Mouse (Mus musculus): ENCODE measurements at regions not wholly inside any gene's neighbourhood (a gene's known extent, or its start where the extent isn't known, plus 50 kb on each side); places are given as distances from the start of the nearest gene placed in this dataset.
A peak's percentile ranks its signal among the peaks of the same experiment; 100 is the strongest.
"Not testable (repeated sequence)": the region's sequence is repeated elsewhere in the genome, so short reads cannot be mapped to it uniquely, and the experiment has no call there.

- 0 out of 2 replicates have a peak, but pooled peaks have one; percentile 17 for ATAC-seq (ENCODE audit: low FRiP score, low read depth)
Observed at GRCm38 (mm10) chr11:48657851-48658250, 142.3 kb upstream of the Rack1 start.

GRCm38 (mm10) chr11:48661641-48662040 is 138.5 kb upstream of the Rack1 start:
- Histone ChIP-seq H3K4me1 (no peaks in the 10 kb centered on the region), H3K36me3 (no peaks in the 10 kb centered on the region), H3K4me3 (no peak overlapping the region), H3K9me3 (no peaks in the 10 kb centered on the region), H3K27ac (no peak overlapping the region), H3K9ac (no peak overlapping the region), H3K27me3 (replicated peaks) (no peaks in the 10 kb centered on the region), H3K4me2 (replicated peaks) (no peak overlapping the region)
- ATAC-seq (ENCODE audit: low FRiP score, low read depth), result no peak
- 67% methylated on average over 4 of the region's 4 CpGs for WGBS

More at GRCm38 (mm10) chr11:48657851-48658250, 142.3 kb upstream of the Rack1 start:
- no peaks in the 10 kb centered on the region for H3K36me3 ChIP-seq
- no peak overlapping the region for H3K4me3 ChIP-seq
- no peaks in the 10 kb centered on the region for H3K27me3 ChIP-seq (replicated peaks)
- no peaks in the 10 kb centered on the region for H3K4me1 ChIP-seq
- H3K27ac ChIP-seq, result no peak overlapping the region
- no peak overlapping the region for H3K9ac ChIP-seq
- WGBS, result 63% methylated on average over 5 of the region's 5 CpGs
- H3K4me2 ChIP-seq (replicated peaks), result no peak overlapping the region
- H3K9me3 ChIP-seq, result no peaks in the 10 kb centered on the region

- H3K9ac ChIP-seq, result no peak overlapping the region
- H3K4me2 ChIP-seq (replicated peaks), result no peak overlapping the region
- no peaks in the 10 kb centered on the region for H3K36me3 ChIP-seq
- H3K4me1 ChIP-seq, result no peaks in the 10 kb centered on the region
- H3K27me3 ChIP-seq (replicated peaks), result no peaks in the 10 kb centered on the region
- H3K27ac ChIP-seq, result no peak overlapping the region
- H3K9me3 ChIP-seq, result no peaks in the 10 kb centered on the region
- ATAC-seq (ENCODE audit: low FRiP score, low read depth), result 0 out of 2 replicates have a peak, but pooled peaks have one; percentile 21
- WGBS, result 73% methylated on average over 3 of the region's 3 CpGs
- no peak overlapping the region for H3K4me3 ChIP-seq
Observed at GRCm38 (mm10) chr11:48684781-48685314, 115.3 kb upstream of the Rack1 start.

GRCm38 (mm10) chr11:48690070-48690469 is 110.1 kb upstream of the Rack1 start:
- H3K9me3 ChIP-seq, result no peaks in the 10 kb centered on the region
- H3K4me1 ChIP-seq, result no peaks in the 10 kb centered on the region
- no peak overlapping the region for H3K9ac ChIP-seq
- no peak overlapping the region for H3K4me3 ChIP-seq
- H3K4me2 ChIP-seq (replicated peaks), result no peak overlapping the region
- no peaks in the 10 kb centered on the region for H3K27me3 ChIP-seq (replicated peaks)
- ATAC-seq (ENCODE audit: low FRiP score, low read depth), result no peak
- no peak overlapping the region for H3K27ac ChIP-seq
- no peaks in the 10 kb centered on the region for H3K36me3 ChIP-seq
- WGBS, result 70% methylated on average over 4 of the region's 4 CpGs

GRCm38 (mm10) chr11:48696352-48696751 is 103.8 kb upstream of the Rack1 start:
- H3K27ac ChIP-seq, result no peak overlapping the region
- no peaks in the 10 kb centered on the region for H3K36me3 ChIP-seq
- no peak overlapping the region for H3K9ac ChIP-seq
- H3K9me3 ChIP-seq, result no peaks in the 10 kb centered on the region
- no peaks in the 10 kb centered on the region for H3K4me1 ChIP-seq
- no peaks in the 10 kb centered on the region for H3K27me3 ChIP-seq (replicated peaks)
- H3K4me3 ChIP-seq, result no peak overlapping the region
- ATAC-seq (ENCODE audit: low FRiP score, low read depth), result no peak
- WGBS, result 78% methylated on average over 2 of the region's 2 CpGs
- H3K4me2 ChIP-seq (replicated peaks), result no peak overlapping the region

GRCm38 (mm10) chr11:48697191-48697590 is 102.9 kb upstream of the Rack1 start:
- no peaks in the 10 kb centered on the region for H3K36me3 ChIP-seq
- H3K9ac ChIP-seq, result no peak overlapping the region

GRCm38 (mm10) chr11:48707192-48707591 is 92.9 kb upstream of the Rack1 start:
- no peak for ATAC-seq (ENCODE audit: low FRiP score, low read depth)
- H3K27me3 ChIP-seq (replicated peaks), result no peaks in the 10 kb centered on the region
- WGBS, result 69% methylated on average over 2 of the region's 2 CpGs

More at GRCm38 (mm10) chr11:48697191-48697590, 102.9 kb upstream of the Rack1 start:
- Histone ChIP-seq H3K27me3 (replicated peaks) (no peaks in the 10 kb centered on the region), H3K4me2 (replicated peaks) (no peak overlapping the region), H3K4me1 (no peaks in the 10 kb centered on the region), H3K27ac (no peak overlapping the region), H3K4me3 (no peak overlapping the region), H3K9me3 (no peaks in the 10 kb centered on the region)
- no peak for ATAC-seq (ENCODE audit: low FRiP score, low read depth)

GRCm38 (mm10) chr11:48710972-48711371 is 89.2 kb upstream of the Rack1 start:
- Histone ChIP-seq H3K36me3 (no peaks in the 10 kb centered on the region), H3K4me3 (no peak overlapping the region), H3K9ac (no peak overlapping the region), H3K4me1 (no peaks in the 10 kb centered on the region), H3K27ac (no peak overlapping the region), H3K9me3 (no peaks in the 10 kb centered on the region), H3K27me3 (replicated peaks) (no peaks in the 10 kb centered on the region), H3K4me2 (replicated peaks) (no peak overlapping the region)
- 91% methylated on average over 4 of the region's 4 CpGs for WGBS
- ATAC-seq (ENCODE audit: low FRiP score, low read depth), result no peak

More at GRCm38 (mm10) chr11:48707192-48707591, 92.9 kb upstream of the Rack1 start:
- Histone ChIP-seq H3K27ac (no peak overlapping the region), H3K4me2 (replicated peaks) (no peak overlapping the region), H3K9ac (no peak overlapping the region), H3K4me1 (no peaks in the 10 kb centered on the region), H3K4me3 (no peak overlapping the region), H3K36me3 (no peaks in the 10 kb centered on the region), H3K9me3 (no peaks in the 10 kb centered on the region)

GRCm38 (mm10) chr11:48724068-48724467 is 76.1 kb upstream of the Rack1 start:
- H3K27ac ChIP-seq, result no peak overlapping the region
- H3K27me3 ChIP-seq (replicated peaks), result no peaks in the 10 kb centered on the region
- ATAC-seq (ENCODE audit: low FRiP score, low read depth), result no peak
- no peaks in the 10 kb centered on the region for H3K9me3 ChIP-seq
- H3K9ac ChIP-seq, result no peak overlapping the region
- H3K4me3 ChIP-seq, result no peak overlapping the region
- no peak overlapping the region for H3K4me2 ChIP-seq (replicated peaks)
- H3K36me3 ChIP-seq, result no peaks in the 10 kb centered on the region
- no peaks in the 10 kb centered on the region for H3K4me1 ChIP-seq

GRCm38 (mm10) chr11:48730826-48731225 is 69.3 kb upstream of the Rack1 start:
- not testable (repeated sequence) for H3K9me3 ChIP-seq; H3K9ac ChIP-seq; H3K27me3 ChIP-seq (replicated peaks); H3K4me1 ChIP-seq; H3K36me3 ChIP-seq; H3K27ac ChIP-seq; H3K4me2 ChIP-seq (replicated peaks); H3K4me3 ChIP-seq; ATAC-seq (ENCODE audit: low FRiP score, low read depth)
- WGBS, result 80% methylated on average over 4 of the region's 4 CpGs

- Histone ChIP-seq H3K27me3 (replicated peaks) (no peaks in the 10 kb centered on the region), H3K9me3 (no peaks in the 10 kb centered on the region), H3K9ac (no peak overlapping the region), H3K4me3 (no peak overlapping the region), H3K4me1 (no peaks in the 10 kb centered on the region), H3K27ac (no peak overlapping the region), H3K4me2 (replicated peaks) (no peak overlapping the region), H3K36me3 (no peaks in the 10 kb centered on the region)
- WGBS, result 98% methylated on average over 1 of the region's 1 CpGs
- ATAC-seq (ENCODE audit: low FRiP score, low read depth), result no peak
Observed at GRCm38 (mm10) chr11:48746503-48746902, 53.6 kb upstream of the Rack1 start.

GRCm38 (mm10) chr11:48748066-48748465 is 52.1 kb upstream of the Rack1 start:
- Histone ChIP-seq H3K4me2 (replicated peaks) (no peak overlapping the region), H3K9me3 (no peaks in the 10 kb centered on the region), H3K4me3 (no peak overlapping the region), H3K9ac (no peak overlapping the region), H3K27me3 (replicated peaks) (no peaks in the 10 kb centered on the region), H3K36me3 (no peaks in the 10 kb centered on the region), H3K27ac (no peak overlapping the region), H3K4me1 (no peaks in the 10 kb centered on the region)
- 81% methylated on average over 2 of the region's 2 CpGs for WGBS
- ATAC-seq (ENCODE audit: low FRiP score, low read depth), result no peak
